ENCODE assay signal across 11 mouse cellular contexts in genomic region chr13:95774966-95775696, GRCm38 (mm10).
DNase-seq lines count a peak whose midpoint lies in the region; ATAC-seq and TF ChIP-seq lines count a peak whose summit lies in the region.
"Had no signal": no experiment of that assay in that cellular context is flagged by ENCODE, and none has a peak within 500 bp of the region (broad histone marks: within the 10 kb centered on the region; RNA-seq: fewer than 3 reads in every experiment).

No protein-coding gene starts in this region.

- TF ChIP-seq EP300 in CH12.LX (IDR thresholded peaks at IDR 0.05; ENCODE audit: low read length) = no peak

- H3K9me3 ChIP-seq in CH12.LX (replicated peaks; ENCODE audit: low read length) = no peaks in the 10 kb centered on the region
- H3K9me3 ChIP-seq in forebrain, embryonic 12.5 days = no peaks in the 10 kb centered on the region
- no peaks in the 10 kb centered on the region for H3K9me3 ChIP-seq in liver, embryonic 12.5 days (replicated peaks)

- DNase-seq in CH12.LX (ENCODE audit: extremely low read depth) = peak; percentile 16
- DNase-seq in cerebellum, adult 18-20 months = peak; percentile 46 to 59
- peak; percentile 54 to 72 for DNase-seq in layer of hippocampus, adult 2 months (ENCODE audit: low spot score in 2 of 2)
- DNase-seq in urinary bladder, adult 18-20 months (ENCODE audit: low spot score in 2 of 2) = no peak
- DNase-seq in gastrocnemius, postnatal 14 days = no peak
- DNase-seq in right cerebral cortex, postnatal 36 days (ENCODE audit: low spot score in 2 of 2) = no peak
- DNase-seq: kidney, adult 9 months; thymus, postnatal 14 days had no signal

- WGBS in forebrain, embryonic 12.5 days = 46% methylated on average over 11 of the region's 11 CpGs
- WGBS in liver, embryonic 12.5 days (ENCODE audit: insufficient replicate concordance) = 53% methylated on average over 11 of the region's 11 CpGs

- peaks cover 0 to 21% of the 10 kb centered on the region in 2 experiments; a peak in 2 of 4 replicates for H3K4me1 ChIP-seq in CH12.LX (ENCODE audit: control insufficient read depth in 1 of 2, insufficient read depth in 2 of 2)
- H3K4me1 ChIP-seq in forebrain, embryonic 12.5 days = peaks cover 40% of the 10 kb centered on the region
- peaks cover 30% of the 10 kb centered on the region for H3K4me1 ChIP-seq in liver, embryonic 12.5 days

- H3K4me3 ChIP-seq in CH12.LX (replicated peaks in 1 of 3; ENCODE audit: low read depth in 2 of 3, low read length in 2 of 3, poor library complexity in 1 of 3) = no peak overlapping the region
- H3K4me3 ChIP-seq in forebrain, embryonic 12.5 days (replicated peaks) = no peak overlapping the region
- H3K4me3 ChIP-seq in layer of hippocampus, adult 2 months = no peak overlapping the region
- H3K4me3 ChIP-seq in liver, embryonic 12.5 days = no peak overlapping the region

- TF ChIP-seq RAD21 in CH12.LX (IDR thresholded peaks at IDR 0.05; ENCODE audit: low read depth, low read length) = no peak

- H3K27ac ChIP-seq in CH12.LX (ENCODE audit: insufficient read depth, low read depth) = no peak overlapping the region
- peak overlapping the region; percentile 33 for H3K27ac ChIP-seq in forebrain, embryonic 12.5 days
- H3K27ac ChIP-seq in layer of hippocampus, adult 2 months = peak overlapping the region; percentile 92
- H3K27ac ChIP-seq in liver, embryonic 12.5 days = no peak overlapping the region

- H3K27me3 ChIP-seq in CH12.LX (replicated peaks) = no peaks in the 10 kb centered on the region
- H3K27me3 ChIP-seq in forebrain, embryonic 12.5 days = no peaks in the 10 kb centered on the region
- no peaks in the 10 kb centered on the region for H3K27me3 ChIP-seq in liver, embryonic 12.5 days (replicated peaks)

- intact Hi-C loops in gastrocnemius, postnatal 14 days (cut with DNase I; ENCODE audit: low total_unique reads) = no loop called here

- H3K79me2 ChIP-seq in CH12.LX (replicated peaks; ENCODE audit: control insufficient read depth, extremely low read depth, insufficient read depth, poor library complexity, severe bottlenecking) = no peaks in the 10 kb centered on the region

- dilution Hi-C loops in CH12.LX (cut with MboI; ENCODE audit: extremely low pct_ligation_motif_present, extremely low pct_unique_long_range_greater_than_20kb, low sequenced_read_pairs) = no loop called here

- no peak overlapping the region for H3K9ac ChIP-seq in CH12.LX (ENCODE audit: insufficient read depth, low read depth)
- H3K9ac ChIP-seq in forebrain, embryonic 12.5 days = no peak overlapping the region
- no peak overlapping the region for H3K9ac ChIP-seq in liver, embryonic 12.5 days

- no peaks in the 10 kb centered on the region for H3K36me3 ChIP-seq in CH12.LX (replicated peaks in 1 of 2; ENCODE audit: control insufficient read depth in 1 of 2, insufficient read depth in 1 of 2, low read length in 1 of 2)
- H3K36me3 ChIP-seq in forebrain, embryonic 12.5 days (replicated peaks) = no peaks in the 10 kb centered on the region
- H3K36me3 ChIP-seq in liver, embryonic 12.5 days = no peaks in the 10 kb centered on the region

- in situ Hi-C loops in CH12.LX (cut with MboI; ENCODE audit: low pct_ligation_motif_present, low pct_unique_long_range_greater_than_20kb, low sequenced_read_pairs) = no loop called here

- TF ChIP-seq CTCF in CH12.LX (conservative IDR thresholded peaks at IDR 0.05 in 1 of 2, IDR thresholded peaks at IDR 0.05 in 1 of 2; ENCODE audit: low read depth in 2 of 2, low read length in 2 of 2) = no peak
- no peak for TF ChIP-seq CTCF in layer of hippocampus, adult 2 months (conservative IDR thresholded peaks at IDR 0.05)

- no peak for TF ChIP-seq POLR2A in CH12.LX (IDR thresholded peaks at IDR 0.05; ENCODE audit: low read depth, low read length)

- H3K4me2 ChIP-seq in CH12.LX (ENCODE audit: insufficient read depth, low read depth, poor library complexity, severe bottlenecking) = no peak overlapping the region
- H3K4me2 ChIP-seq in forebrain, embryonic 12.5 days = no peak overlapping the region
- H3K4me2 ChIP-seq in liver, embryonic 12.5 days = no peak overlapping the region

- peak; percentile 70; the same call in 1 of the 2 replicates for ATAC-seq in forebrain, embryonic 12.5 days (ENCODE audit: low FRiP score)
- ATAC-seq in liver, embryonic 12.5 days = no peak
- ATAC-seq: lung, postnatal 0 days had no signal

TF ChIP-seq in CH12.LX, 34 proteins besides CTCF, POLR2A, EP300 and RAD21:
- TF ChIP-seq TBP (conservative IDR thresholded peaks at IDR 0.05; ENCODE audit: low read depth, low read length) (no peak), ETS1 (conservative IDR thresholded peaks at IDR 0.05; ENCODE audit: low read depth, low read length) (no peak), JUND (conservative IDR thresholded peaks at IDR 0.05; ENCODE audit: low read depth, low read length) (no peak), NRF1 (IDR thresholded peaks at IDR 0.05; ENCODE audit: low read depth, low read length) (no peak), ZKSCAN1 (IDR thresholded peaks at IDR 0.05; ENCODE audit: borderline replicate concordance, low read depth, low read length) (no peak), ZNF384 (IDR thresholded peaks at IDR 0.05; ENCODE audit: low read depth, low read length) (no peak), ELF1 (IDR thresholded peaks at IDR 0.05; ENCODE audit: low read depth, low read length) (no peak), MEF2A (IDR thresholded peaks at IDR 0.05; ENCODE audit: borderline replicate concordance, low read depth, low read length) (no peak), SIN3A (IDR thresholded peaks at IDR 0.05; ENCODE audit: low read length) (no peak), POLR2AphosphoS2 (IDR thresholded peaks at IDR 0.05; ENCODE audit: low read depth, low read length) (no peak), BHLHE40 (IDR thresholded peaks at IDR 0.05; ENCODE audit: low read depth, low read length) (no peak), HCFC1 (IDR thresholded peaks at IDR 0.05; ENCODE audit: low read depth, low read length) (no peak), NELFE (IDR thresholded peaks at IDR 0.05; ENCODE audit: low read depth, low read length) (no peak), USF1 (IDR thresholded peaks at IDR 0.05; ENCODE audit: low read depth, low read length) (no peak), UBTF (IDR thresholded peaks at IDR 0.05; ENCODE audit: low read depth, low read length) (no peak), IRF4 (IDR thresholded peaks at IDR 0.05; ENCODE audit: low read depth, low read length) (no peak)

Comparison
In these comparisons a context has a peak if more than half of its experiments do, and no peak if none do; other contexts are left out.
1. DNase-seq: peak in CH12.LX (single experiment), cerebellum, adult 18-20 months (2 of 2) and layer of hippocampus, adult 2 months (2 of 2); none in urinary bladder, adult 18-20 months (0 of 2), gastrocnemius, postnatal 14 days (single experiment) and right cerebral cortex, postnatal 36 days (0 of 2).
2. H3K27ac ChIP-seq: peak in forebrain, embryonic 12.5 days (single experiment) and layer of hippocampus, adult 2 months (single experiment); none in CH12.LX (single experiment) and liver, embryonic 12.5 days (single experiment).